Mouse (Mus musculus) stomach, embryonic 14.5 days (tissue): ENCODE measurements around the gene Cnpy1. TPM values are rescaled to one million over a fixed set of nuclear protein-coding genes. Genes with fewer than 3 reads are reported as not detected.

ENCODE experiments used
- ATAC-seq: fragments of 200-750 bp; cut with Nextera tagmentation; 2 replicates; pipeline ENCODE4 v1.8.0; 2017; ENCODE audit warnings: low read depth, moderate TSS enrichment; ENCODE audit not compliant: insufficient number of reproducible peaks, insufficient read depth, low FRiP score
- H3K27ac ChIP-seq: fragments of 300-500 bp; sonication (generic); 2 replicates; pipeline ENCODE4 v1.5.1; 2014; ENCODE audit warnings: mild to moderate bottlenecking, low read length, moderate library complexity, mixed read lengths
- H3K27me3 ChIP-seq: fragments of 300-500 bp; sonication (generic); 2 replicates; pipeline ENCODE4 v1.6.1; 2014; ENCODE audit warnings: low read length, control low read depth, mixed read lengths; ENCODE audit not compliant: control insufficient read depth, insufficient read depth
- H3K36me3 ChIP-seq: fragments of 300-500 bp; sonication (generic); 2 replicates; pipeline ENCODE4 v1.6.1; 2014; ENCODE audit warnings: mild to moderate bottlenecking, control low read depth, low read length, moderate library complexity, mixed read lengths; ENCODE audit not compliant: control insufficient read depth, insufficient read depth
- H3K4me1 ChIP-seq: fragments of 300-500 bp; sonication (generic); 2 replicates; pipeline ENCODE4 v1.6.1; 2014; ENCODE audit warnings: low read length, control low read depth, mixed read lengths; ENCODE audit not compliant: control insufficient read depth, insufficient read depth
- H3K4me2 ChIP-seq: fragments of 300-500 bp; sonication (generic); replicated peaks from 2 replicates; pipeline ENCODE4 v1.6.1; 2014; ENCODE audit warnings: low read depth, low read length, control low read depth
- H3K4me3 ChIP-seq: fragments of 300-500 bp; sonication (generic); 2 replicates; pipeline ENCODE4 v1.5.1; 2014; ENCODE audit warnings: low read depth, low read length, control low read depth
- H3K9ac ChIP-seq: fragments of 300-500 bp; sonication (generic); replicated peaks from 2 replicates; pipeline ENCODE4 v1.6.1; 2014; ENCODE audit warnings: low read depth, mild to moderate bottlenecking, control low read depth, low read length, moderate library complexity, mixed read lengths
- H3K9me3 ChIP-seq: fragments of 300-500 bp; sonication (generic); 2 replicates; pipeline ENCODE4 v1.6.1; 2016; ENCODE audit warnings: low read depth, low read length, control low read depth; ENCODE audit not compliant: control insufficient read depth
- WGBS: fragments of 180-500 bp; shearing (Covaris S2); extraction: QIAGEN DNeasy Blood & Tissue Kit; methylation state at CpG from one replicate; pipeline ENCODE4 v1.1.7; 2014; 5-methylcytosine and 5-hydroxymethylcytosine counted together
- polyA plus RNA-seq: library from polyadenylated mRNA; unstranded; fragments of >200 nt; fragmentation: Nextera tagmentation; extraction: Ambion mirVana; gene quantifications from 2 replicates; pipeline ENCODE4 v1.2.1, GENCODE M21; 2014

The Cnpy1 gene
- polyA plus RNA-seq, 1 experiment from 2014 or later, result not detected

- no peaks in the 10 kb centered on the region for H3K9me3 ChIP-seq
- no peak overlapping the region for H3K4me2 ChIP-seq
- no peak overlapping the region for H3K27ac ChIP-seq
- H3K4me1 ChIP-seq, result no peaks in the 10 kb centered on the region
- no peaks in the 10 kb centered on the region for H3K36me3 ChIP-seq
- no peak for ATAC-seq
- WGBS, result 50% methylated on average over 4 of the region's 4 CpGs
- H3K9ac ChIP-seq, result no peak overlapping the region
- no peak overlapping the region for H3K4me3 ChIP-seq
- H3K27me3 ChIP-seq, result no peaks in the 10 kb centered on the region
Measured at GRCm38 (mm10) chr5:28251211-28251764, 5.7 kb upstream of the Cnpy1 start.

DNA sequence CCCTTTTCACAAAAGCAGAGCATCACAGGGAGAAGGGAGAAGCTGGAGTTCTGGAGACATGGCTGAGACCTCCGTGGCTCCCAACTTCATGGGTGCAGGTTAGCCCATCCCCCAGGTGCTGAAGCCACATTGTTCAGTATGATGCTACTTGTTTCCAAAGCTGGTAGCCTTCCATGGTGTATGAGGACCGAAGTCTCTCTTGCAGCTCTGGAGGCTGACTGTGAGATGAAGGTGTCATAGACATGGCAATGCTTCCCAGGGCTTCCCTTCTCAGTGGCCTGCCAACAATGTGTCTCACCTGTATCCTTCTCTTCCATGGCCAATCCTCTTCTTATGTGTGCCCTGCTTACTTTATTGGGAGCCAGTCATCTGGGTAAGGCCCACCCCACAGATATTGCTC is 4.9 kb upstream of the Cnpy1 start:
- H3K4me2 ChIP-seq, result no peak overlapping the region
- H3K27me3 ChIP-seq, result no peaks in the 10 kb centered on the region
- ATAC-seq, result no peak
- no peak overlapping the region for H3K27ac ChIP-seq
- H3K9ac ChIP-seq, result no peak overlapping the region
- no peaks in the 10 kb centered on the region for H3K36me3 ChIP-seq
- H3K4me3 ChIP-seq, result no peak overlapping the region
- 76% methylated on average over 2 of the region's 2 CpGs for WGBS
- H3K4me1 ChIP-seq, result no peaks in the 10 kb centered on the region
- no peaks in the 10 kb centered on the region for H3K9me3 ChIP-seq

DNA sequence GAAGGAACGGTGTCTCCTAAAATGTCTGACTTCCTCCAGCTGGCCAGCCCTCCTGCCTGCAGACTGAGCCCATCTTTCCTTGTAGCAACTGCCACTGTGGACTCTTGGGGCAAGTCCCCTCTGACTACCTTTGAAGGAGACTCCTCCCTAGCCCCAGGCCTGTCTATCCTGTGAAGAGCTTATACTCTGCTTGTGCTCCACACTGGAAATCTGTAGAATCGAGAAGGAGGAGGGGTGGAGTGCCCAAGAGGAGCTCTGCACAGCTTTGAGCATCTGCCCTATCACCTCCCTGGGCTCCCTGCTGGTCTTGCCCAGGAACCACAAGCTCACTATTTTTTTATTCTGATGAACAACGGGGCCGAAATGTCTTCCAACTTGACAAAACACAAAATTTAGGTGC is 485 bp downstream of the Cnpy1 start:
- Histone ChIP-seq H3K27me3 (no peaks in the 10 kb centered on the region), H3K4me3 (no peak overlapping the region), H3K27ac (no peak overlapping the region), H3K36me3 (no peaks in the 10 kb centered on the region), H3K9ac (no peak overlapping the region), H3K4me2 (no peak overlapping the region), H3K9me3 (no peaks in the 10 kb centered on the region), H3K4me1 (no peaks in the 10 kb centered on the region)
- ATAC-seq, result no peak
- 67% methylated on average over 4 of the region's 4 CpGs for WGBS

GRCm38 (mm10) chr5:28243501-28244177 is 2.0 kb downstream of the Cnpy1 start:
- WGBS, result 80% methylated on average over 8 of the region's 8 CpGs
- Histone ChIP-seq H3K27me3 (no peaks in the 10 kb centered on the region), H3K27ac (no peak overlapping the region), H3K4me2 (no peak overlapping the region), H3K4me3 (no peak overlapping the region), H3K9ac (no peak overlapping the region), H3K9me3 (no peaks in the 10 kb centered on the region), H3K4me1 (no peaks in the 10 kb centered on the region), H3K36me3 (no peaks in the 10 kb centered on the region)
- no peak for ATAC-seq

DNA sequence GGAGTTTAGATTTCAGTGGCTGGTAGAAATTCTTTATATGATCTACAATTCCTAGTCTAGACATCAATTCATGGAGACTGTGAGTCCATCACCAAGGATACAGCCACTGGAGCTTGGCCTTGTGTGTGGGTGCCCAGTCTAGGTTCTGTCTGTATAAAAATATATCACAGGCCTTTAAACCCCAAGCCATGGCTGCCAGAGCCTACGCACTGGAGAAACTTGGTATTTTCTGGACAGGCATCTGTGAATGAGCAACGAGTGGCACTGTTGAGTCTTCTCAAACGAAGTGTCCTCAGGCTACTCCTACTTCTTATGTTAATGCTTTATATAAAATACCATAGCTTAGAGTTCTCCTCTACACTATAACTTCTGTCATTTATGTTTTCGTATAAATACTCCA is 4.2 kb downstream of the Cnpy1 start:
- Histone ChIP-seq H3K4me1 (no peaks in the 10 kb centered on the region), H3K9me3 (no peaks in the 10 kb centered on the region), H3K4me3 (no peak overlapping the region), H3K9ac (no peak overlapping the region), H3K27ac (no peak overlapping the region), H3K4me2 (no peak overlapping the region), H3K36me3 (no peaks in the 10 kb centered on the region), H3K27me3 (no peaks in the 10 kb centered on the region)
- 71% methylated on average over 4 of the region's 4 CpGs for WGBS
- no peak for ATAC-seq

GRCm38 (mm10) chr5:28239829-28240228 is 5.8 kb downstream of the Cnpy1 start:
- H3K9me3 ChIP-seq, result no peaks in the 10 kb centered on the region
- H3K4me2 ChIP-seq, result no peak overlapping the region
- 77% methylated on average over 5 of the region's 5 CpGs for WGBS
- H3K4me1 ChIP-seq, result no peaks in the 10 kb centered on the region
- no peak overlapping the region for H3K27ac ChIP-seq
- no peak for ATAC-seq
- no peaks in the 10 kb centered on the region for H3K27me3 ChIP-seq
- no peak overlapping the region for H3K9ac ChIP-seq
- H3K4me3 ChIP-seq, result no peak overlapping the region
- no peaks in the 10 kb centered on the region for H3K36me3 ChIP-seq

- no peak overlapping the region for H3K27ac ChIP-seq
- no peak for ATAC-seq
- H3K9ac ChIP-seq, result no peak overlapping the region
- no peak overlapping the region for H3K4me2 ChIP-seq
- no peaks in the 10 kb centered on the region for H3K36me3 ChIP-seq
- no peaks in the 10 kb centered on the region for H3K9me3 ChIP-seq
- no peaks in the 10 kb centered on the region for H3K27me3 ChIP-seq
- no peak overlapping the region for H3K4me3 ChIP-seq
- H3K4me1 ChIP-seq, result no peaks in the 10 kb centered on the region
- WGBS, result 75% methylated on average over 5 of the region's 5 CpGs
Measured at GRCm38 (mm10) chr5:28238876-28239275, 6.7 kb downstream of the Cnpy1 start.

GRCm38 (mm10) chr5:28238152-28238551 is 7.5 kb downstream of the Cnpy1 start:
- Histone ChIP-seq H3K4me3 (no peak overlapping the region), H3K9me3 (no peaks in the 10 kb centered on the region), H3K4me2 (no peak overlapping the region), H3K27me3 (no peaks in the 10 kb centered on the region), H3K9ac (no peak overlapping the region), H3K36me3 (no peaks in the 10 kb centered on the region), H3K4me1 (no peaks in the 10 kb centered on the region), H3K27ac (no peak overlapping the region)
- WGBS, result 9% methylated on average over 4 of the region's 4 CpGs
- no peak for ATAC-seq

GRCm38 (mm10) chr5:28237715-28238114 is 7.9 kb downstream of the Cnpy1 start:
- Histone ChIP-seq H3K27me3 (no peaks in the 10 kb centered on the region), H3K27ac (no peak overlapping the region), H3K4me2 (no peak overlapping the region), H3K36me3 (no peaks in the 10 kb centered on the region), H3K4me1 (no peaks in the 10 kb centered on the region), H3K4me3 (no peak overlapping the region), H3K9ac (no peak overlapping the region), H3K9me3 (no peaks in the 10 kb centered on the region)
- ATAC-seq, result no peak
- 85% methylated on average over 2 of the region's 2 CpGs for WGBS
